Mouse (Mus musculus): Measurements from ENCODE around the gene Trappc10.
A peak's percentile ranks its signal among the peaks of the same experiment; 100 is the strongest.

Trappc10 gene

DNA sequence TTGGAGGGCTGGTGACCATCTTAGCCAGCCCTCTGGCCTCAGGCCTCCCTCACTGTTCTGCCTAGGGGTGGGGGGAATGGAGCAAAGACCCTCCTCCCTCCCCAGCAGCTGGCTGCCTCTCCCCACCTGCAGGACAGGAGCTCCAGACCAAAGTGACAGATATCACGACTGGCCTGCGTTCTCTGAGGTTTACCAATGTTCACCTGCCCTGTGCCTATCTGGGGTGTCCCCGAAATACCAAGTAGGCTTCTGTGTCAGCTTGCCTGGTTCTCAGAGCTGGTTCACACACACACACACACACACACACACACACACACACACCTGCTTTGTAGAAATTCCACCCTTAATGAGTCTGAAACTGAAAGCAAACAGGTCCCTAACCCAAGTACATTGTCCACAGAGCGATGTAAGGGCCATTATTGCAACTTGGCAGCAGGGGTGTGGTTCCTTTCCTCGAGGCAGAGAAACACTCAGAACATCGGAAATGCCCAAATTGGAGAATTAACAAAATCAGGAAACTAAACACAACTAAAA is 13.8 kb upstream of the Trappc10 start:
- DNase-seq (ENCODE audit: inconsistent ontology term) = no peak

DNA sequence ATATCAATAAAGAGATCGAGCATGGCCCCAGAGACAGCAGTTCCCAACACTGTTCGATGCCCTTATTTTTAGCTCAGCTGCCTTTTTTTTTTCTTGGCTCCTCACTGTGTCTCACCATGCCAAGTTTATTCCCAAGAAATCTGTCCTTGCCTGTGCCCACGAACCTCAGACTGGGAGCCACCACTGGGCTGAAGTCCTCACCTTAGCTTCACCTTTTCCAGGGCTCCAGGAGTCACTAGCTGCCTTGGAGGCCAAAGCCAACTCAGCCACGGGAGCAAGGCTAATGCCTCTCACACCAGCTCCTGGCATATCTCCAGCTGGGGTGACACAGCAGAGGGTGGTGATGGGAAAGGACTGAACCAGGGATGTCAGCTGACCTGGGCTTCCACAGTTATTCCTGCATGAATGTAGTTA is 11.2 kb upstream of the Trappc10 start:
- peak; percentile 45 for DNase-seq (ENCODE audit: inconsistent ontology term)

DNA sequence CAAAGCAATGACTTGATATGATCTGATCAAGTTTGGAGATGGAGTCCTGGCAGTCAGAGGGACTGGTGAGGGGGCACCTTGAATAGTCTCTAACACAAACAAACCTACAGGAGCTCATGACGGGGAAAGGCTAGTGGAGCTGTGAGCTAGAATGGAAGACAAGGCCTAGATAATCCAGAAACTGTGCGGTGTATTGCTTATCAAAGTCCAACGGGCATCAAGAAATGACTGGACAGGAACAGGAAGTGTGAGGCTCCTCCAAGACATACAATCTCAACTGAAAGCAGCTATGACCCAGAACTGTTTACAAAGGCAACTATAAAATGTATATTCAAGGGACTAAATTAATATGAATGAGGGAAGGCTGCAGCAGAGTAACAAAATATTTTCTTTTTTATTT is 2.8 kb upstream of the Trappc10 start:
- no peak for DNase-seq (ENCODE audit: inconsistent ontology term)

DNA sequence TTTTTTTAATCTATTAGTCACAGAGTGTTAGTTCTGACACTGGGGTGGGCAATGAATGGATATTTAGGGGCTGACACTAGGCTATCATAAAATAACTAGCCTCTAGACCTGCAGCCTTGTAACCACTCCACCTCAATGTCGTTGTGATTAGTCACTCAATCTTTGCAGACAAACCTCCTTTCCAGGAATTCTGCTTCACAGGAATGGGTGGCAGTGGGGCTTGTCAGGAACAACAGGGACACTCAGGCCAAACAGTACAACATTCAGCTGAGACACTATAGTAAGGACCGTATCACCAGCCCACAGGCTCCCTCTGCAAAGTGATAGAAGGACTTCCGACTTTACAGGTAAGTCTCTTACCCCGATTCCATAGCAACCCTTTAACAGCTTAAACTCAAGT is 2.3 kb upstream of the Trappc10 start:
- no peak for DNase-seq (ENCODE audit: inconsistent ontology term)

DNA sequence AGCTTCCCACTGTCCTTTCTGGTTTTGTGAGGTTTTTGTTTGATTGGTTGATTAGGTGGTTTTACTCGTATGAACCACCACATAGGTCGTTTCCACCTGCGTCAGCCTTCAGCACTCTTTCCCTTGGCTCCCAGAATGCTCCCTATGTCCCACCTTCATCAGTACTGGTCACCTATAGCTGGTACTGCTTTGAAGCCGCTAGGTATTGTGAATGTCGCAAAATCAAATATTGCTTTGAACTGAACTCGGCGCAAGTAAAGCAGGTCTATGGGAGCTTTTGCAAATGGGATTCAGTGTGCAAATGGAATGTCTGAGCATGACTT is 745 bp upstream of the Trappc10 start:
- no peak for DNase-seq (ENCODE audit: inconsistent ontology term)

DNA sequence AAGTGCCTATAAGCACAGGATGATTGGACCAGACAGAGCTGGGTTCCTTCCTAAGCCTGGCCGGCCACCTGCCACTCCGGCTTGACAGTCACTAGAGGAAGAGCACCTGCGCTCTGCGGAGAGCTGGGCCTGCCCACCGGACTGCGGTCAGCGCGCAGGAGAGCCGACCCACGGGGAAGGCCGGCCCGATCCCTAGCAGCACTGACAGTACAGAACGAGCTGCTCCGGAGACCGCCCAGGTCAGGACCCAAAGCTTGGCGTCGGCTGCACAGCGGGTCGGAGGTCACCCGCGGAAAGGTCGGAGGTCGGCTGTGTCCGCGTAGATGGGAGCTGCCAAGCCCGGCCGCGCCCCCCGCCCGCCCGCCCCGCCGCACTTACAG is 393 bp downstream of the Trappc10 start:
- DNase-seq (ENCODE audit: inconsistent ontology term) = peak; percentile 46

DNA sequence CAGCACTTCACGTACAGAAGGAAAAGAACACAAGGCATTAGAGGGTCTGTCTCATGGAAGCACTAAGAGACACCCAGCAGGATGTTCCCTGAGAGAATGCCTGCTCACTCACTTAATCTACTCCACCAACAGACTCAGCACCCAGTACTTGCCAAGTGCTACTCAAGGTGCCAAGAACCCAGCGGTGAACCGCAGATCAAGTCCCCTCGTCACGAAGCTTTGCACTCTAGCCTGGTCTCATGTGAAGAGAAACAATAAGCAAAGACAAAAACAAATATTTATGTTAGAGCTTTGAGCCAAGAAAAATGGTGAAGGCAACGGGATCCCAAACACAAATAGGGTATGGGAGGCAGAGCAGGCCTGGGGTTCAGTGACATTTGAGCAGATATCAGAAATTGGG is 5.5 kb downstream of the Trappc10 start:
- peak; percentile 35 for DNase-seq (ENCODE audit: inconsistent ontology term)

DNA sequence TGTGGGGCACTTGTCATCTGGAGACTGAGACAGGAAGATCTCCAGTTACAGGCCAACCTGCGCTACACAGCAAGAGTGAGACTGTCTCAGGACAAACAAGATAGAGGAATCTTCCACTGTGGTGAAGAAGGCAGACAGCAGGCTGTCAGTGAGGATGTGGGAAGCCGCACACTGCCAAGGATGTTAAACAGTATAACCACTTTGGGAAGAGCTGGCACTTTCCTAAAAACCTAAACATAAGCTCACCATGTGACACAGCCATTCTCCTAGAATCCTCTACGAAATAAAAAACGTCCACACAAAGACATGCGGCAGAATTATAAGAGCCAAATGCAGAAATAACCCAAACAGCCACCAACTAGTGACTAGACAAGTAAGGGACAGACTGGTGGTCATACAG is 6.1 kb downstream of the Trappc10 start:
- DNase-seq (ENCODE audit: inconsistent ontology term) = no peak

DNA sequence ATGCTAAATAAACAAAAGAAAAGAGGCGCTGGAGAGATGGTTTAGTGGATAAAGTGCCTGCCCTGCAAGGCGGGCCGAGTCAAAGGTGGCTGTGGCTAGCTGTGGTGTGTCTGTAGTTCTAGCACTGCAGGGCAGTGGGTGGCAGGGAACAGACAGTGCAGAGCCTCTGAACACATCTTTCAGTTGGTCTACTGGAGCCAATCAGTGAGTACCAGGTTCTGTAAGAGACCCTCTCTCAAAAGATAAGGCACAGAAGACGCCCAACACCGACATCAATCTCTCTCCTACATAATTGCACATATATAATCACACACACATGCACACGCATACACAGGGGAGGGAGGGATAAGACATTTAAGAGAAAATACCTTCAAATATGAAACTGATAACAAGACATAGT is 6.6 kb downstream of the Trappc10 start:
- no peak for DNase-seq (ENCODE audit: inconsistent ontology term)

DNA sequence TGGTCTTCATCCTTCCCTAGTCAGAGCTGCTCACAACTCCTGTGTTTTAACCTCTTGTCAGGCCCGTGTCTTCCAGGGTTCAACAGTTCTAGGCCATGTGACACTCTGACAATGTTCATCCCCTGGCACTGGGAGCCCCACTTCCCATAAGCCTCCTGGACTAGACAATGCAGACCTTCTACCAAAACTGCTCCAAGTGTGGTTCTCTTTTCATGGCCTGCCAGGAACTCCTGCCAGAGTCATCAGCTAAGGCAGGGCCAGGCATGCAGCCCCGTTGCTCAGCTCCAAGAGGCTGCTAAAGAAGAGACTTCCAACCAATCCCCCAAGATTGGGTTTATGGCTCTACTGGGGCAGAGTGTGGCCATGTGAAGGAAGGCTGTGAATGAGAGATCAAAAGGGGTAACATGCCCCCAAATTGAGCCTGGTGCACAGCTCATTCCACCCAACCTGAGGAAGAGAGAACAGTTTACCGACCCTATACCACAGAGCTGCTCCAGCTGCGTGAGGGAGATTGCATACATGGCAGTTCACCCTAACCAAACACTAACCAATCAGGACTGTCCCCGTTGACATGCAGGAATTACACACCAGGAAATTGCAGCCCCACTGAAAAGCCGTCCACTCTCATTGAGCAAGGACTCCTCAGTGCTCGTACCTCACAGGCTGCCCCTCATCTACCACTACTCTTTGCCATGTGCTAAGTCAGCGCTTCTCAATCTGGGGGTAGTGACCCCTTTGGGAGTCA is 7.4 kb downstream of the Trappc10 start:
- DNase-seq (ENCODE audit: inconsistent ontology term) = peak; percentile 71

DNA sequence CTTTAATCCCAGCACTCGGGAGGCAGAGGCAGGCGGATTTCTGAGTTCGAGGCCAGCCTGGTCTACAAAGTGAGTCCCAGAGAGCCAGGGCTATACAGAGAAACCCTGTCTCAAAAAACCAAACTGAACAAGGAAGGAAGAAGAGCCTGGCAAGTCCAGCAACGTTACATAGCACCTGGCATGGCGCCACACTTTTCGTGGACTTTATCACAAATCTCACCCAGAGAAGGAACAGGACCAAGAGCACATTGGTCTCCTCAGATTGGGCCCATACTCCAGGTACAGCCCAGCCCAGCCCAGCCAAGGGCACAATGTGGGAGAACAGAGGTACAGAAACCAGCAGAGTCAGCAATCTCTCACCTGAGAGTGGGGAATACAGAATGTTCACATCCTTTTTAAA is 10.7 kb downstream of the Trappc10 start:
- DNase-seq (ENCODE audit: inconsistent ontology term) = no peak

DNA sequence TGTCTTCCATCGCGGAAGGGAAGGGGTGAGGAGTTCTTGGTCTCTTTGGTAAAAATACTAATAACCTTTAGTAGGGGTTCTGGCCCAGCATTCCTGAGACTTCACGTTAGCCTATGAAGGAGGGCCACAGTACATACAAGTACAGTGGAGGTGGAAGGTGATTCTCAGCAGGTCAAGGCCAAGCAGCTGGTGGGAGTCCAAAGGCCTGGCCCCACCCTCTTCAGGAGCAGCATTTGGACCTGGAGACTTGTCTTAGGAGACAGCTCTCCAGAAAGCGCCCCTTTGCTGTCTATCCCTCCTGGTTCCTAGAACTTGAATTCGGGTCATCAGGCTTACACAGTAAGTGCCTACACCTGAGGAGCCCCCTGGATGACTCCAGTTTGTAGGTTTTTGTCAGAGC is 11.3 kb downstream of the Trappc10 start:
- no peak for DNase-seq (ENCODE audit: inconsistent ontology term)

DNA sequence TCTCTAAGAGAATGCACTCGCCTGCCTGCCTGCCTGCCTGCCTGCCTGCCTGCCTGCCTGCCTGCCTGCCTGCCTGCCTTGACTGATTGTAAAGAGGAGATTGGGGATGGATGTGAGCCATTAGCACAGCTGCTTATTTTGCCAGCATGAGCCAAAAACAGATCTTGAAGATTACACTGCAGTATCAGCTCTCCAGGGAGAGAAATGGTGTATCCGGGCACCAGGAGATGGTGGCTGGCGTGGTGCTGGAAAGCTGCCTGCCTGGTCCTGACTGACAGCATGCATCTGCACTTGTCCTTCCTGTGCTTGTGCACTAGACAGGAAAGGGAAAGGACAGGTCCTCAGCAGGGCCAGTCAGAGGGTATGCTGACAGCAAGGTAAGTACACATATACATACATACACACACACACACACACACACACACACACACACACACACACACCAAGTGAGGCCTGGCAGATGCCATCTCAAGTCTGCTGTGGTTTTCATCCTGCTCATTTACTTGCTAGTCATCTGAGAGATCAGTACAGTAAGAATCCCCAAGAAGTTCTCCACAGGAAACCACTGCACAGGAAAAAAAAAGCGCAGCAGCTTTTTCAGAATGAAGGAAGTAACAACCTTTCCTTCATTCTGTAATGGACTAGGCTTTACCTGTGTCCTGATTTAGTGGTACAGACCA is 12.0 kb downstream of the Trappc10 start:
- DNase-seq (ENCODE audit: inconsistent ontology term) = no peak

DNA sequence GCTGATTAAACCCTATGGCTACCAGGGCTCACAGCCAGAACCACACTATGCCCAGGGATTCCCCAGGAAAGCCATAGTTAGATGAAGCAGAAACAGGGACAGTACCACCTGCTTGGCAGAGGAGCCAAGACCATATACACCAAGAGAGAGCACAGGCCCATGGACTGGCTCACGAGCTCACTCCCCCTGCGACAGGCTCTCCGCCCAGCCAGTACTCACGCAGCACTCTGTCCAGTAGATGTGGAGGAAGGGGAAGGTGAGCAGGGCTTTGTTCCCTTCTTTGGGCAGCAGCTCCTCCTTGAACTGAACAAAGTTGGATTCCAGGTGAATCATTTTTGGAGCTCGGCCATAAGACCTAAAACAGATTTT is 15.9 kb downstream of the Trappc10 start:
- no peak for DNase-seq (ENCODE audit: inconsistent ontology term)

DNA sequence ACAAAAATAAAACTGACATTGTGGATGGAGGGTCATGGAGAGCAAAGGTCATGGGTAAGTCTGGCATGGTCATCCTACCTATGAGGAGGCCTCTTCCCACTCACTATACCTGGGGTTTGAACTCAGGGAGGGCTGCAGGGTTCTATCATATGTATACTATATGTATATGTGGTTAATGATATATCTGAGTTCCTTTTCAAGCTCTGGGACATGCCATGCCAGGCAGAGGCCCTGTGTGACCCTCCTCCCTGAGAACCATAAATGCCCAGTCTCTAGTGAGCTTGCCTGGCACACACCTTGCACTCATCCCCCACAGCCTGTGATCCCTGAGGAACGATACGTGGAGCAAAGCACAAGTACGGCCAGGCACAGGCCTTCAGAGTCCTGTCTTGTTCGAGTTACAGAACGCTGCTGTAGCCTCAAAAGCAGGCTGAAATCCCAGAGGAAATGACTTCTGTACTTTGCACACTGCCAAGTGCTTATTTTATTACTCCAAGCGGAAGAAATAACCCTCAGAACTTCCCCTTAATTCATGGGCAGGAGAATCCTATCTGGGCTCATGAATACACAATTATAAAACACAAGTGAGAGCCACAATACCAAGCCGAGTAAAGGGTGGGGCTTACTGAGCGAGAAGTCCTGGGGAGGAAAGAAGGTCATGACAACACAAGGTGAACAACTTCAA is 16.4 kb downstream of the Trappc10 start:
- DNase-seq (ENCODE audit: inconsistent ontology term) = no peak

DNA sequence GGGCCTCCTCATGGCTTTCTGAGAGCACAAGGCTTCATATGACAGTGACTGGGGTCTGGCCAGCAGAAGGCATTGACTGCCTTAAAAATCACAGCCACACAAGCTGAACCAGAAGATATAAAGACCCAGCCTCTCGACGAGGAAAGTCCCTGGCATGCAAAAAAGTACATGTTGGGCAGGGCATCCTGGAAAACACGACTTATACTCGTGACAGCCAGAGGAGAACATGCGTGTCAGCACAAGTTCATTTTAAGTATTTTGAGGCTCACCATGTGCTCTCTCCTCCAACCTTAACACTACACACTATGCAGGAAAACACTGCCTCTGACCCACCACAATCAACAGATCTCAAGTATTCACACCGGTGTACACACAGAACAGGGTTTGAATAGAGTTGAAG is 20.3 kb downstream of the Trappc10 start:
- no peak for DNase-seq (ENCODE audit: inconsistent ontology term)

DNA sequence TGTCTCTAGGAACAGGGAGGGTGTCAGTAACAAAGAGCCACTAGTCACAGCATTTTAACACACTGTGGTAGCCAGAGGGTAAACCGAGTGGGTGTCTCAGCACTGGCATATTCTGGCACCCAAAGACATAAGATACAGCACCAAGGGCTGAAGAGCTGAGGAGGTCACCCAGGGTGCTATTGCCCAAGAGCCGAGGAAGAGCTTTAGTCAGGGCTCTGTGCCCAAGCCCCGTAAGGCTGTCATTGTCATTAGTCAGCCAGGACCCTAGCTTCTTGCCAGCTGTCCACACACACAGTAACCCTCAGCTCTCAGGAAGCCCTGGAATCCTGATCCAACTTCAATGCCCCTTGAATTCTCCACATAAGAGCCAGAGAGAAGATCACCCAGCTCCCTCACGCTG is 21.5 kb downstream of the Trappc10 start:
- peak; percentile 83 for DNase-seq (ENCODE audit: inconsistent ontology term)

DNA sequence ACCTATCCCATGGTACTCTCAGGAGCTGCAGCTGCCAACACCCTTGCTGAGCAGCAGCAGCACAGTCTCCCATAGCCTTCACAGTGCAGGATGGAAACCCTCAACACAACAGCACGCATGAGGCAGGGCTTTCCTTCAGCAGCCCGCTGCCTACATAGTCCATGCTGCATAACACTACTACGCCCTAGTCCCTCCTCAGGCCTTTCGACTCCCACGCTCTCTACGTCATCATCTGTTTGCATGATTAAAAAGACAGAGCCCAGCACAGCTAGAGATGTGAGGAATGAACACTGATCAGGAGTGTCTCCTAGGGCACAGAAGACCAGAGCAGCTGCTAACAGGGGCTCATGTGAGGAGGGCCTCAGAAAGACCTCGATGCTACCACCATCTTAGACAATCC is 23.1 kb downstream of the Trappc10 start:
- DNase-seq (ENCODE audit: inconsistent ontology term) = no peak

DNA sequence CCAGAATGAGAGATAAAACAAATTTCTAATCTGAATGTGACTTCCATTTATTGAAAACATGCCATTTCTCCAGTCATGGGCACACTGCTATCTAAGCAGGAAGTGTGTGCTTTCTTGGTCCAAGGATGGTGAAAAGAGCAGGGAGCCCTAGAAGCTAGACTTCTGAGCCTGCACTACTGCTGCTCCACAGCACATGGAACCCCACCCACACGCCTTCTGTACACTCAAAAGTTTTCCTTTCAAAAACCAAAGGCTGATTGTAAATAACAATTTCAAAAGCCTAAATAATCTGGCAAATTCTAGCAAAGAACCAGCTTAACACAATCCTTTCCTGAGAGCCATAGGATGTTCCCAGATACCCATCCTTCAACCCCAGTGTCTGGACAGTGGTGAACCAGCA is 24.9 kb downstream of the Trappc10 start:
- no peak for DNase-seq (ENCODE audit: inconsistent ontology term)

DNA sequence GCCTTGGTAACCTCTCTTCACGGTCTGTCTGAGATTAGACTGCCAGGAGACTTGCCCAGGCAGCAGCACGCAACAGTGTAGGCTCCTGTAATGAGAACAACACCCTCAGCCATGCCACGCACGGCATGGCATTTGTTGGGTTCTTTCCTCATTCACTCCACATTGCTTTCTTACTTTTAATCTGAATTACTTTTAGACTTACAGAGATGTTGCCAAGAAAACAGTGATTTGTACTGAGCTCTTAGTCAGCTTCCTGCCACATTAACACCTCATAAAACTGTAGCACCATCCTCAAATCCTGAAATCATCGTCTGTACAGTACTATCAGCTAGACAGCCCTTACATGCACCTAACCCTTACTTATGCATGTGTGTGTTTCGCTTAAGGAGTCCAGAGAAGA is 25.9 kb downstream of the Trappc10 start:
- no peak for DNase-seq (ENCODE audit: inconsistent ontology term)

DNA sequence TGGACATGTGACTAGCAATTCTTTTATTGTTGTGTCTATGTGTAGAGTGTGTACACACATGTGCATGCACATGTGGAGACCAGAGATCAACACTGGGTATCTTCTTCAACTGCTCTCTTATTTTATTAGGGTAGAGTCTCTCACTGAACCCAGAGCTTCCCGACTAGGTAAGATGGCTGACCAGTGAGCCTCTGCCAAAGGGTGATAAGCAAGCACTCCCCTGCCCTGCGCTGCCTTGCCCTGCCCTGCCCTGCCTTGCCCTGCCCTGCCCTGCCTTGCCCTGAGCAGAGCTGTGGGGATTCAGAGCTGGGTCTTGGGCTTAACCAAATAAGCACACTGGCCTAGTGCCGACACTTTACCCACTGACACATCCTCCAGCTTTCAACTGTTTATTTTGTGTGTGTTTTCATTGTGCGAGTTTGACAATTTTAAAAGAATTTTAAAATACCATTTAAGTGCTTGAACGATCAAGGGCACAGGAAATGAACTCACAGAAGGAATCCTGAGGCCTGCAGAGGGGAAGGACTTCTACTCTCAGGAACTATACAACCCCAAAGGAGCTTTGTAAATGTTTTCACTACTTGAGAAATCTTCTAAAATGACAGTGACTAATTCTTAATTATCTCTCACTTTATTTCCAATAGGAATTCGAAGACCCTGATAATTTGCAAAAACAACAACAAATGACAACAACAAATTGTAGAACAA is 27.9 kb downstream of the Trappc10 start:
- DNase-seq (ENCODE audit: inconsistent ontology term) = no peak

DNA sequence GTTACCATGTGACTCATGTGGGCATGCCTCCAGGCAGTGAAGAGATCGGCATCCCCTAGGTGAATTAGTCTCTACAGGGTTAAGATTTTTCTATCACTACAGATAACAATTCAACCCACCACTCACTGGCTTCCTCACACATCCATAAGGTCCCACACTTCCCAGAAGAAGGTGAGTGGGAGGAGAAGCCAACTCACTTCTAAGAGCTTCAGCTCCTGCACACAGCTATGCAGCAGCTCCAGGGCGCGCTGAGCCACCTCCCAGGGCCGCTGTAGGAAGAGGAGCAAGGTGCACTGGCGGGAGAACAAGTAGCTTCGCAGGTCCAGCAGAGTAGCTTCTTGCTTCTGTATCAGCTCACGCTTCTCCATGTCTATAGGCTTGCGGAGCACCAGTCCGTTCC is 30.1 kb downstream of the Trappc10 start:
- no peak for DNase-seq (ENCODE audit: inconsistent ontology term)
